Mouse (Mus musculus): ENCODE data around the gene Pqbp1.

GRCm38 (mm10) chrX:7878007-7878419 lies 21.1 kb downstream of the Pqbp1 start, which contains the start of gene Pim2:
- TF ChIP-seq HCFC1 (IDR thresholded peaks at IDR 0.05; ENCODE audit: borderline replicate concordance, insufficient read depth, low read length) (no peak), MAFK (IDR thresholded peaks at IDR 0.05; ENCODE audit: insufficient read depth, low read depth, low read length) (no peak), ZC3H11A (IDR thresholded peaks at IDR 0.05; ENCODE audit: borderline replicate concordance, low read depth, low read length) (no peak), CHD2 (IDR thresholded peaks at IDR 0.05; ENCODE audit: low read depth, low read length) (no peak), ZNF384 (IDR thresholded peaks at IDR 0.05; ENCODE audit: low read depth, low read length) (no peak)
